Mouse (Mus musculus) lung, postnatal 25 days (tissue): ENCODE data around the gene Rarb.

ENCODE experiments used
- DNase-seq: peaks from one replicate; pipeline ENCODE4 v3.0.0; 2022; ENCODE audit warnings: low spot score

Rarb gene

DNA sequence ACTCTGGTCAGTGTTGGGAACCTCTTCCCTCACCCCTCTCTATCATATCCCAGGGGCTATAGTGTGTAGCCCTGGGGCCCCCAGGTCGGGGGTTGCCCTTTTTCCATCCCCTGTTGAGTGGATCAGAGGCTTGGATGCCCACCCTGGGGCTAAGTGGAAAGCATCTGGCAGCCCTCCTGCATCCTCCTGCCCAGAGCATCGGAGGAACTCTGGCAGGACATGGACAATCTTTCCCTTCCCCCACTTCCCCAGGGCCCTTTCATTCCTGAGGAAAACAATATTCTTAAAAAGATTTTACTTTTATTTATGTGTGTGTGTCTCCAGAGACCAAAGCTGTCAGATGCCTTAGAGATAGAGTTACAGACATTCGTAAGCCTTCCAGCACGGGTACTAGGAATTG is 281.5 kb downstream of the Rarb start:
- no peak for DNase-seq

DNA sequence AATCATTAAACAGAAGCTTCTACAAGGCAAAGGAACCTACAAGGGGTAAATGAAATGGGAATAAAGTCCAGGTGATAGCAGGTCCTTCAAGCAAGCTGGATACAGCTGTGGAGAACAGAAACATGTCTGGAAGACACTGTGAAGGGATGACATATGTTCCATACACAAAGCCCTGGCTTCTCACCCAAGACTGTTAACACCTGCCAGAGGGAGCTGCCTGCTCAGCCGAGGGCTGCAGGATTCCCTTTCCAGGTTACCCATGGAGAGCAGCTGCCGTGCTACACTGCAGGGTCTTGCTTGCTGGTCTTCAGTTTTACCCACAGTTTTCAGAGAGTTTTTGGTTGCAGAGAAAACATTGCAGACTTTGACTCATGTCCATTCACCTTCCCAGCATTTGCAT is 290.3 kb downstream of the Rarb start:
- DNase-seq = no peak

DNA sequence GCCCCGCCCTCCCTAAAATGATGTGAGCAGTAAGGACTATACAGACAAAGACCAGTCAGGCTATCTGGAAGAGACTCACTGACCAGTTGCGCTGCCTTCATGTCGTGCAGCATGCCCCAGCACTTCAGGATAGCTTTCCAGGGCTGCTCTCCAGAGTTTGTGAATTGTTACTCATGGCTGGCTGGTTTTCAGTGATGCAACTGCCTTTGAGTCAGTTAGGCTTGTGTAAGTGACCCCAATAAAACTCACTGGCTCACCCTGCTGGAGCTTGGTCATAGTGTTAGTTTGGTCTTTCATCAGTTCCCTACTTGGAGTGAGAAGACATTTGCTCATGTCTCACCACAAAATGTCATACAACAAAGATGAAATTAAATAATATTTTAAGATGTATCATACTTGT is 292.8 kb downstream of the Rarb start:
- DNase-seq = peak; percentile 49

DNA sequence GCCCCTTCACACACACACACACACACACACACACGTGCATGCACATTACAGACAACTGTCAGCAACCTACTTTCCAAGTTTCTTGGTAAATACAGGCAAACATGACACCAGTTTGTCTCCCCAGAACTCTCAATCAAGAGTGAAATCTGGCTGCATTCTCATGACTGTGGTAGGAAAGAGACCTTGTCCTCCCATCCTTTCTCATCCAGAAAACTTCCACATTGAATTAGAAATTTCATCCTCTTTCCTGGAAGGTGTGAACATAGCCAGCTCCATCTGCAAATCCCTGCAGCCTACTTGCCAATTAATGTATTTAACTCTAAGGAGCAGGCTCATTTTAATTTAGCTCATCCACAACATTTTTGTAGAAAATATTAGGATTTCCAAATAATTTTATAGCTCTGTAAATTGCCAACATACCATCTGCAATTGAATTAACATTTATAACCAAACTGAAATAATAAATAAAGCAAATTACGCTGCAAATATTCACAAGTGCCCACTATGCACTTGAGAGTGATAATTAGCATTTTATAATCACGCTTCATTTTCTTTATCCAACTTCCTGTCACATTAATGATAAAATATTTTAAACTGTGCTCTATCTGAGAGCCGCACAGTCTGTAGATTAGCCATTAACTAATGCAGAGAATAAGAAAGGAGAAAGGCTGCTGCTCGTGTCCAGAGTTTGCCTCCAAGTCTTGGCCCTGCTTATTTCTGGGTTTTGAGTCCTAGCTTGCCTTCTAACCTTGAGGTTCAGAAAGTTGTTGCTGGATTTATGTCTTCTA is 293.6 kb downstream of the Rarb start:
- DNase-seq = no peak

DNA sequence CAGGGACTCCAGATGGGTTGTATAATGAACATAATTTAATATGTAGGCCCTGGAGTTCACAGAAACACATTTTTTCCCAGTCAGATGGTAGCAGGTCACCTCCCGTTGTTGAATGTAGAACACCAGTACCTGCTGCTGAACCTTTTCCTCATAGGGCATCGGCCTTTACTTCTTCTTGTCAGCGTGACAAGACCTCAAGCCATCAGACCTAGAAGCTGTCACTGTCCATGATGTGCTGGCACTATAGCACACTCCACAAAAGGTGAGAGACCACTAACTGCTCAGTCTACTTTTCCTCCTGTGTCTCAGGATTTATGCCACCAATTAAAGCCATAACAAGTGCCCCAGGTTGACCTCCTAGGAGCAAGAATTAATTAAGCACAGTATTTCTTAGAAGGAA is 296.1 kb downstream of the Rarb start:
- DNase-seq = no peak

DNA sequence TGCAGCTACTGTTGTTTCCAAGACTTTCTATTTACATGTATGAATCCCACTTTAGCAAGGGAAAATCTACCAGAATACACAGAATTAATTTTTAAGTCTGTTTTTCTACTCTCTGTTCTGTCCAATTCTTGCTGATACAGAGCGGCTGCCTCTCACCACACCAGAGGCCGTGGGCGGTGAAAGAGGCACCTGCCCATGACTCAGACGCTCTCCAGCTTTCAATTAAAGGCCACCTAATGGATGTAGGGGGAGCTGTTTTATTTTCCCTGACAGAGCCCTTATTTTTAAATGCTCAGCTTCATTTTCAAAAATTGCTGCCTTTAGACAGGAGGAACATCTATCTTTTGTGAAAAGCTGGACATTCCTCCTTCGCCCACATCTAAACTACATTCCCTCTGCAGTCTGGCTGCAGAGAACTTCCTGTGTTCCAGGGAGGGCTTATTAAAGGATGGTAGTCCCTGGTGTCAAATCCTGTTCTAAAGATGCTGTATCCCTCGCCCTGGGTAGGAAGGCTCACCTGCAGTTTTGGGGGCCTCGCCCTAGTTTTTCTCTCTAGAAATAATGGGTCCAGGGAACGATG is 299.3 kb downstream of the Rarb start:
- DNase-seq = no peak

DNA sequence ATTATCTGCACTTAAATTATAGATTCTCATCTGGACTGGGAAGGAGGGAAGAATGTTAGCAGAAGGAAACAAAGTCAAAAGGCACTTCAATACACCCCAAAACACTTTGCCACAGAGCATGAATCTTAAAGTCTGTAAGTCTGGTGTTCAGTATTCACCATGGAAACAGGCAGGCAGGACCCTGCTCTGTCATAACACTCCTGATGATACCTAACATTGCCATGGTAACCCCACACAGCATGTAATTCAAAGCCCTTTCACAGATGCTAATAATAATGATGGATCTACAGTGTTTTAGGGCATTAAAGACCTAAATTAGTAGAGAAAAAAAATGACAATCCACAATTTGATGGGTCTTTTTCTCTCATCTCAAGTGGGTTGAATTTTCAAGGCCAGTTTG is 301.0 kb downstream of the Rarb start:
- DNase-seq = no peak

DNA sequence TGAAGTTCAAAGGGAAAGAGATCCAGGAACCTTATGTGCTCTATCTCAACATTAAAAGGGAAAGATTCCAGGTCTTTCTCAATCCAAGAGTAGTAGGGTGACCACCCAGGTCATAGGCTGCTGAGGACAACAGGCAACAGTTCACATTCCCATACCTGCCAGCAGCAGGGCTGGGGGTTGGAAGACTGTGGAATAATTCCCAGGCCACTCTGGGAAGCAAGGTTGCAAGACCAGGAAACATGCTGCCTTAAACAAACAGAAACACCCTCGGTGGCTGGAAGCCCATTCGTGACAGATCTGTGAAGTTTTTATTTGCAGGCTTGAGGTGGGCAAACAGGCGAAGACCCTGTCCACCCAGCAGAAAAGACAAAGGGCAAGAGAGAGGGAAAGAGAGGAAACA is 303.2 kb downstream of the Rarb start:
- DNase-seq = peak; percentile 19

DNA sequence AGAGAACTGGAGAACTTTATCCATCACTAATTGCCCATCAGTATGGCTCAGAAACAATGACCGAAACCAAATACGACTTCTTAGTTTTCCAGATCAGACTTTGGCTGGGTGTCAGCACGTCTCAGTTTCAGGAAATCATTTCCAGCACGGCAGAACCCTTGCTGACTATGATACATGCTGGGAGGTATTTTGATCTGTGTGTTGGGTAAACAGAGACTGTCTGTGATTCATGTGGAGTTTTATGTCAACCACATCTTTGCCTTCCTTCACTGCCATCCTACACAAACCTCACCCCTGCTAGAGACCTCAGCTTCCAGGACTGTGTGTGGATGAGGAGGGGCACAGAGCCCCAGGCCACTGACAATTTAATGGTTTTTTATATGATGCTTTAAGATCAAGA is 308.4 kb downstream of the Rarb start:
- DNase-seq = no peak

DNA sequence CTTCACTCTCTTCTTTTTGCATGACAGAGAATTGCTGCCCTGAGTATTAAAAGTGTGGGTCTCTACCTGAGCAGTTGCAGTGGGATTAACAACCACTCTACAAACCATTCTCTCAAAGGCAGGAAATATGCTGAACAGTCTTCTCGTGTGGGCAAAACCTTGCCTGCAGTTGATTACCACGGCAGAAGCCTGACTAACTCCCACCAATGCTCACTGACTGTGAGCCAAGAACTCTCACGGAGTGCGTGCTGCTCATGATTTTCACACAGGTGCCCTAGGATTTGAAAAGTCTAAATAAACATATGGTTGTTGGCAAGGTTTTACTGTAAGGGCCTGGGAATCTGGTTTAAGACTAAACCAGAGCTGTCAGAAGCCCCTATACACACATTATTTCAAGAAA is 309.1 kb downstream of the Rarb start:
- no peak for DNase-seq

DNA sequence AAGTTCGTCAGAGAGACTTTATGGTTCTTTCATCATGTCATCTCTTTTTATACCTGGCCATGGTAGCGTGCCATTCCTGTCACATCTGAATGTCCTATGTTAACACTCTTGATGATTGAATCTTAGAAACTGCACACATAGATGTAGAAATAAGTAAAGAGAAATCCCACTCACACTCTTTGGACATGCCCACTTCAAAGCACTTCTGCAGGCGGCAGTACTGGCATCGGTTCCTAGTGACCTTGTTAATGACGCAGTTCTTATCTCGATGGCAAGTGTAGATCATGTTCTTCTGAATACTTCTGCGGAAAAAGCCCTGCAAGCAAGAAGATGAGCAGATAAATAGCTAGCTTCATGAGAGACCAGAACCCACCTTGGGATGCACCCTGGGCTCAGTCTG is 310.2 kb downstream of the Rarb start:
- peak; percentile 61 for DNase-seq

DNA sequence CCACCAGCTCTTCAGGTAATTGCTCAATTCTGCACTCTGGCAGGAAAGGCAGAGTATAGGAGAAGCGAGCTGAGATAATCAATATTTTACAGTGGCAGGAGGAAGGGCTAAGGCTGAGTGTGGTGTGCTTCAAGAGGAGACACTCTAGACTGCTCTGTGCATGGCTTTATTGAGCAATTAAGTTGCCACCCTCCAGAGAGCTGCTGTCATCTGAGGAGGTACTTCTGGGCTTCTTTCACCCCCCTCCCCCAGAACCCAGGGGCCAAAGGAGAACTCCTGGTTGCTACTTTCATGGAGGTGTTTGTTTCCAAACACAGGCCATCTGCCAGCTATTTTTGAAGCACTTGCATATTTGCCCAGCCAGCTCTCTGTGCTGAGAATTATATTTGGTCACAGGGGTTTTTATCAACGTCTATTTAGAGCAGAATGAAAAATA is 321.7 kb downstream of the Rarb start:
- peak; percentile 59 for DNase-seq

DNA sequence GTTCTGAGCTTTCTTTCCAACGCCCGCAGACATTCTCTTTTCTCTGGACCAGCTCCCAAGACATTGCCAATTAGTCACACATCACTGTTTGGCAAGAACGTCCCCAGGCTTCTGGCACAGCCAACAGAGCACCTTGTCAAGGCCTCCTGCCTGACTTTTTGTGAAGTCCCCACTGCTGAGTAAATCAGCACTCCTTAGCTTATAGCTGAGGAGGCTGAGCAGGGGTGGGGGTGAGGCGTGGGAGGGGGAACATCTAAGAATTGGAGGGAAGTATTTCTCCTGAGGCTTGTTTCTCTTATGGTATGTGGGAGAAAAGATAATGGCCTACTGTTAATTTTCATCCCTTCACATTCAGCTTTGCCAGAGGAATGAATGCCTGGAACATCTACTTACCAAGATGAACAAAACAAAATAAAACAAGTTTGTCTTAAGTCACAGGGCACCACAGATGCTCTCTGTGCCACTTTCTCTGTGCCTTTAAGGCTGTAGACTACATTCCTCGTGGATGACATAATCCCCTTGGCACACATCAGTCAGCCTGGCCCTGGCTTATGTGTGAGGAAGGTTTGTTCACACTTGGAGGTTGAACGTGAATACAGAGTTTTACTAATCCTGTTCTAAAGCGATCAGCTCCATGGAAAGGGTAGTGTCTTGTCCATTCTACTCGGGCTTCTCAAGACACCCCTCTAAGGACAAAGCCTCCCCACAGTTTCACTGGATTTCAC is 335.1 kb downstream of the Rarb start:
- DNase-seq = peak; percentile 49

DNA sequence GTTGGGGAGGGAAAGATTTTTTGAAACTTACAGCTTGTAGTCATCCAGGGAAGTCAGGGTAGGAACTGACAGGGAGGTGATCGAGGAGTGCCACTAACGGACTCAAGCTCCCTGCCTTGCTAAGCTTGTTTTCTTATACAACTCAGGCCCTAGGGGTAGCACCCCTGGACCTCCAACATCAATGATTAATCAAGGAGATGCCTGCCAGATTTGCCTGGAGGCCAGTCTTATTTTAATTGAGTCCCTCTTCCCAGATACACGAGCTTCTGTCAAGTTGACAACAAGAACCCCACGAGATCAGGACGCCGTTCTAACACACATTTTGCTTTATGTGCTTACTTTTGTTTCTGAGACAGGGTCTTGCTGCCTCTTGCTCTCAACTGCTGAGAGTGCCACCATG is 338.3 kb downstream of the Rarb start:
- DNase-seq = no peak

DNA sequence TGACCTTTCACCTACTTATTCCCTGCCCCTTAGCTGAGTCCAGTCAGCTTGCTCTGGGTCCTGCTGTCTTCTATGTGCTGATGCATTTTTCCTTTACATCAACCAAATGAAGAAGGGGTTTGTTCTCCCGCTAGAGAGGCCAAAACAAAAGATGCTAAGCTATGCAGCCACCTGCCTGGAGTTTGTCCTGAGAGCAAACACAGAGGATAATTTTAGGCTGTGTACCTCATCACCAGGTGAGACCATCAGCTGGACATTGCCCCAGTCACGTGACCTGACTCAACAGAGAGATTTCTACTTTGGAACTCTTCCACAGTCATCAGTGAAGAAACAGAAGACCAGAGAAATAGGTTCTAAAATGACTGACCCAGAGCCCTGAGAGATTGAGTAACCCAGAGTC is 339.4 kb downstream of the Rarb start:
- no peak for DNase-seq

DNA sequence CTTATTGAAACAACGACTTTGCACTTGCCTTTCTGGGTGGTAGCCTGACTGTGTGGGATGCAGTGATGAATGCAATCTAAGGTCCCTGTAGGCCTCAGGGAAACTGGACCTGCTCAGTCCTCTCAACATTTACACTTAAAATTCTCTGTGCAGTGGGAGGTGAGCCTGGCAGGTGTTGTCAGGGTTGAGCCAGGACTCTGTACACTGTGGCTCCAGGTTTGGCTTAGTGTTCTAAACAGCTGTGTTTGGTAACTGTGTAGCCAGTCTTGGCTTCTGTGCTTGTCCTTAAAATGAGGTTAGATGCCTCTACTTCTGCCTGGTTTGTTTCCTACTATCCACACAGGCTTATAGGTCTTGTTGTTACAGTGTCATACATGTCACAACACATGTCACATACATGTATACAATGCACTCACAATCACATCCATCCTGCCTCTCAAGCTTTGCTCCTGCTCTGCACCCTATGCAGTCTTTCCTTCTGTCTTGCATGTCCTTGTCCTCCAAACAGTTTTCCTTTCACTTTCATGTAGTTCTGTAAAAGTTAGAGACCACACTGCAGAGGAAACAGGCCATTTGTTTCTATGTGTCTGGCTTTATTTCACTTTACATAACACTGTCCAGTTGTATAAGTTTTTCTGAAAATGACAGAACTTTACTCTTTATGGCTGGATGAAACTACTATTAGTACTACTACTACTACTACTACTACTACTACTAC is 340.2 kb downstream of the Rarb start:
- no peak for DNase-seq

DNA sequence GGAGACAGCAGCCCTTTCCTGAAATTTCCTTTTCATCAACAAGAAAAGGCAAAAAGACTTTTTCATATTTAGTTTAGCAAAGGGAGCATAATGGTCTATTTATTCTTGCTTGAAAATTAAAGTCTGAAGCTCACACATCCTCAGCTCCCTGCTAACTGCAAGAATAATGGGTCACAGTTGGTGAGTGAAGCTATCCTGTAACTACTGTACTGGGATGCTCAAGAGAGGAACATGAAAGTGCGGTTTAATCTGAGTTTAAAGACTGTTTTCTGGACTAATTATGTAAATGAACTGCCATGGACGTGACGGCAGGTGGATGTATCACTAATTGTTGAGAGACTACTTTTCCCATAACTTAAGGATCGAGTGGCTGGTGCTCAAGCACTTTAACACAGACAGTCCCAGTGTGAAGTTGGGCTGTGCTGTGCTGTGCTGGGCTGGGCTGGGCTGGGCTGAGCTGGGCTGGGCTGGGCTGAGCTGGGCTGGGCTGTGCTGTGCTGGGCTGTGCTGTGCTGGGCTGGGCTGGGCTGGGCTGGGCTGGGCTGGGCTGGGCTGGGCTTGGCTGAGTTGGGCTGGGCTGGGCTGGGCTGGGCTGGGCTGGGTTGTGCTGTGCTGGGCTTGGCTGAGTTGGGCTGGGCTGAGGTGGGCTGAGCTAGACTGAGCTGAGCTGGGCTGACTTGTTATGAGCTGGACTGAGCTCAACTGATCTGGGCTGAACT is 370.5 kb downstream of the Rarb start:
- no peak for DNase-seq

DNA sequence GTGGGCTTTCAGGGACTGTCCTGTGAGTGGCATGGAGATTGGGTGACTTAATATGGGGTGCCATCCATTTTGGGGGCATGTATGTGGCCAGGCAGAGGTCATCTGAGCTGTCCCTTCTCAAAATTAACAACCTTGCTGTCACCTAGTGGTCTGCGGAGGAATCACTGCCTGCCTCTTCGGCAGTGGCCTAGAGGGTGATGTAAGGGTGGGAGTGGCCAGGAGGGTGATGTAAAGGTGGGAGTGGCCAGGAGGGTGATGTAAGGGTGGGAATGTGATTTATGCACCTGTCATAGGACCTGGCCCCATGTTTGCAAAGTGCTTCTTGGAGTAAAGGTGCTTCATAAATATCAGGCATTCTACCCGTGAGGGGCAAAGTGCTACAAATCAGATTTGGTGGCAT is 371.4 kb downstream of the Rarb start:
- no peak for DNase-seq

DNA sequence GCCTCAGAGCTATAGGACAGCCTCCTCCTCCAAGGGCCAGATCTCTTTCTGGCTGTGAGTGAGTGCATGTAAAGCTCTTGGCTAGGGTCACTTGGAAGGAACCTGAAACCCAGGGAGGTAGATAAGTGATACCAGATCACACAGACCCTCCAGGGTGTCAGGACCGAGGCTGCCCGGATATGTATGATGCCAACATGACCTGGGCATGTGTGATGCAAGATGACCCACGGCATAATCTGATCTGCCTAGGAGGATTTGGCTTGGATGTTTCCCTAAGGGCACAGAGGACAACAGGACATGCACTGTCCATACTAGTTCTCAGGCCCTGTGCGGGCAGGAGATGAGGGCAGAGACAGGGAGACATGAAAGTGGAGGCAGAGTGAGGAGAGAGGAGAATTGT is 374.1 kb downstream of the Rarb start:
- DNase-seq = no peak

DNA sequence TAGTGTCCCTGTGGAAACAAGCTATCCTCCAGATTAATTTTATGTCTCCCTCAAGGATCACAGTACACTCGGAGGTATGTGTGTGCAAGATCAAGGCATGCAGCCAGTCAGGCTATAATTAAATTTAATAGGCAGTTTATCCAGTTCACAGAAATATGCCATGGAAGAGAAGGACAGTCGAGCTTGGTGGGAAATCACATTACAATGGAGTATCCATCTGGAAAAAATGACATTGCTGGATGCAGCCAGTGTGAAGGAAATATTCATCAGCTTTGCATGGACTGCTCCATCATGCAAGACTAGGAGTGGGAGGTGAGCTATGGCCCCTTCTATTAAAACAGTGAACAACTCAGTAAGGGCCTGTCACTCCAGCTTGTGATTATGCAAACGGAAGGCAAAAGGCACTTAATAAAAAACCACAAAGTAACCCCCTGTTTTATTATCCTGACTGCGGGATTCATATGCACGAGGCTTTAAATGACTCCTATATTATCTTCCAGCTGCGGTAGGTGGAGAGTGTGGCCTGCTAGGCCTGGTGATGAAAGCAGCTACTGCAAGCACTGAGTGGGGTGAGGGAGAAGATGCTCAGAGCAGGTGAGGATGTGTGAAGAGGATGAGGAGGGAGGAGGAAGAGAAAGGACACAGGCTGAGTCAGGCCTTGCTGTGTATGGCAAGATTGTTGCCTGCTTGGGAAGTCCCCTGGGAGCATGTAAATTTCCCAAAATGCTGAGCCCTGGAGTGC is 379.4 kb downstream of the Rarb start:
- no peak for DNase-seq

DNA sequence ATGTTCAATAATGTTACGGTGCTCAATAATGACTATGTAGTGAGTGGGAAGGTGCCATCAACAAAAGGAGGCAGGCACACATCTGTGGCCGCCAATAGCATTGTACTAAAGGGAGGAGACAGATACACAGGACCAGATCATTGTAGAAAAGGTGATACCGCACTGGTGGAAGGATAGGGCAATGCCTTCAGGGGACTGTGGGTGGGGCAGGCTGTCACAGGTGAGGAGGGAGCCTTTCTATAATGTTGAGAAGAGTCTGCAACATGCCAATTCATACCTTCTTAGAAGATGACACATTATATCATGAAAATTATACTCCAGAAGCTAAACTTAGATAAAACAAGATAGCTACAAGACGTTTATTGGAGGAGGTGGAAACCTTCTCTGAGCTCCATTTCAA is 381.6 kb downstream of the Rarb start:
- no peak for DNase-seq
